Mouse (Mus musculus) stomach, embryonic 15.5 days (tissue): ENCODE results near the gene Gbx2. TPM values are rescaled to one million over a fixed set of nuclear protein-coding genes. Genes with fewer than 3 reads are reported as not detected.

Experiments used
- ATAC-seq: fragments of 200-750 bp; cut with Nextera tagmentation; 2 replicates; pipeline ENCODE4 v1.8.0; 2017; ENCODE audit warnings: low read depth, moderate number of reproducible peaks, moderate TSS enrichment; ENCODE audit not compliant: insufficient read depth, low FRiP score
- H3K27ac ChIP-seq: fragments of 300-500 bp; sonication (generic); 2 replicates; pipeline ENCODE4 v1.5.1; 2015; ENCODE audit warnings: mild to moderate bottlenecking, inconsistent platforms
- H3K27me3 ChIP-seq: fragments of 300-500 bp; sonication (generic); replicated peaks from 2 replicates; pipeline ENCODE4 v1.6.1; 2015; ENCODE audit warnings: inconsistent platforms
- H3K36me3 ChIP-seq: fragments of 300-500 bp; sonication (generic); 2 replicates; pipeline ENCODE4 v1.6.1; 2015; ENCODE audit warnings: inconsistent platforms
- H3K4me1 ChIP-seq: fragments of 300-500 bp; sonication (generic); 2 replicates; pipeline ENCODE4 v1.6.1; 2015; ENCODE audit warnings: inconsistent platforms
- H3K4me2 ChIP-seq: fragments of 300-500 bp; sonication (generic); 2 replicates; pipeline ENCODE4 v1.6.1; 2015; ENCODE audit warnings: mild to moderate bottlenecking, inconsistent platforms
- H3K4me3 ChIP-seq: fragments of 300-500 bp; sonication (generic); replicated peaks from 2 replicates; pipeline ENCODE4 v1.5.1; 2015; ENCODE audit warnings: inconsistent platforms
- H3K9ac ChIP-seq: fragments of 300-500 bp; sonication (generic); 2 replicates; pipeline ENCODE4 v1.6.1; 2015; ENCODE audit warnings: inconsistent platforms
- H3K9me3 ChIP-seq: fragments of 300-500 bp; sonication (generic); 2 replicates; pipeline ENCODE4 v1.6.1; 2016; ENCODE audit warnings: inconsistent platforms
- WGBS: fragments of 180-500 bp; shearing (Covaris S2); methylation state at CpG from one replicate; pipeline ENCODE4 v1.1.7; 2015; 5-methylcytosine and 5-hydroxymethylcytosine counted together
- polyA plus RNA-seq: library from polyadenylated mRNA; unstranded; fragments of >200 nt; fragmentation: Nextera tagmentation; extraction: Ambion mirVana; gene quantifications from 2 replicates; pipeline ENCODE4 v1.2.1, GENCODE M21; 2015

Gene Gbx2
- polyA plus RNA-seq, 1 experiment from 2014 or later = 0.31 TPM

- Histone ChIP-seq H3K27ac (no peak overlapping the region), H3K4me2 (no peak overlapping the region), H3K36me3 (no peaks in the 10 kb centered on the region), H3K4me1 (peaks cover 23% of the 10 kb centered on the region), H3K27me3 (peaks cover 94% of the 10 kb centered on the region), H3K9me3 (no peaks in the 10 kb centered on the region), H3K9ac (no peak overlapping the region), H3K4me3 (no peak overlapping the region)
- WGBS = 6% methylated on average over 21 of the region's 21 CpGs
- no peak for ATAC-seq
These were observed 2.8 kb upstream of the Gbx2 start for GRCm38 (mm10) chr1:89933786-89934185.

- H3K36me3 ChIP-seq = no peaks in the 10 kb centered on the region
- no peak for ATAC-seq
- H3K27ac ChIP-seq = no peak overlapping the region
- no peak overlapping the region for H3K4me2 ChIP-seq
- 11% methylated on average over 6 of the region's 6 CpGs for WGBS
- H3K4me1 ChIP-seq = peaks cover 24% of the 10 kb centered on the region
- no peaks in the 10 kb centered on the region for H3K9me3 ChIP-seq
- peaks cover 96% of the 10 kb centered on the region for H3K27me3 ChIP-seq
- no peak overlapping the region for H3K4me3 ChIP-seq
- H3K9ac ChIP-seq = no peak overlapping the region
These were observed 2.0 kb upstream of the Gbx2 start for GRCm38 (mm10) chr1:89933028-89933427.

- H3K4me1 ChIP-seq = peaks cover 26% of the 10 kb centered on the region
- peaks cover 96% of the 10 kb centered on the region for H3K27me3 ChIP-seq
- no peak overlapping the region for H3K4me3 ChIP-seq
- H3K4me2 ChIP-seq = no peak overlapping the region
- H3K27ac ChIP-seq = no peak overlapping the region
- H3K36me3 ChIP-seq = no peaks in the 10 kb centered on the region
- 7% methylated on average over 16 of the region's 16 CpGs for WGBS
- ATAC-seq = no peak
- no peak overlapping the region for H3K9ac ChIP-seq
- H3K9me3 ChIP-seq = no peaks in the 10 kb centered on the region
These were observed 1.6 kb upstream of the Gbx2 start for GRCm38 (mm10) chr1:89932616-89933015.

GRCm38 (mm10) chr1:89932021-89932423 lies 1.0 kb upstream of the Gbx2 start:
- H3K36me3 ChIP-seq = no peaks in the 10 kb centered on the region
- peaks cover 32% of the 10 kb centered on the region for H3K4me1 ChIP-seq

GRCm38 (mm10) chr1:89930551-89930950 lies 428 bp downstream of the Gbx2 start:
- ATAC-seq = 0 out of 2 replicates have a peak, but pooled peaks have one; percentile 25
- H3K36me3 ChIP-seq = no peaks in the 10 kb centered on the region
- H3K4me3 ChIP-seq = peak overlapping the region; percentile 42
- H3K9me3 ChIP-seq = no peaks in the 10 kb centered on the region
- under 1% methylated on average over 45 of the region's 45 CpGs for WGBS
- peak overlapping the region; percentile 87 for H3K4me2 ChIP-seq
- H3K9ac ChIP-seq = no peak overlapping the region
- H3K27me3 ChIP-seq = peaks cover 96% of the 10 kb centered on the region
- H3K4me1 ChIP-seq = peaks cover 35% of the 10 kb centered on the region
- H3K27ac ChIP-seq = no peak overlapping the region

More at GRCm38 (mm10) chr1:89932021-89932423, 1.0 kb upstream of the Gbx2 start:
- no peak overlapping the region for H3K9ac ChIP-seq
- no peak overlapping the region for H3K4me2 ChIP-seq
- no peak overlapping the region for H3K4me3 ChIP-seq
- peaks cover 96% of the 10 kb centered on the region for H3K27me3 ChIP-seq
- ATAC-seq = no peak
- H3K27ac ChIP-seq = no peak overlapping the region
- WGBS = 7% methylated on average over 19 of the region's 19 CpGs
- no peaks in the 10 kb centered on the region for H3K9me3 ChIP-seq

GRCm38 (mm10) chr1:89929721-89930505 lies 1.1 kb downstream of the Gbx2 start:
- Histone ChIP-seq H3K4me1 (peaks cover 35% of the 10 kb centered on the region), H3K4me2 (peak overlapping the region; percentile 87), H3K9ac (no peak overlapping the region), H3K4me3 (peak overlapping the region; percentile 42), H3K36me3 (no peaks in the 10 kb centered on the region), H3K9me3 (no peaks in the 10 kb centered on the region), H3K27ac (no peak overlapping the region), H3K27me3 (peaks cover 96% of the 10 kb centered on the region)
- WGBS = under 1% methylated on average over 55 of the region's 55 CpGs
- no peak for ATAC-seq

GRCm38 (mm10) chr1:89929181-89929580 lies 1.8 kb downstream of the Gbx2 start:
- peak overlapping the region; percentile 14; the same call in 1 of the 2 replicates for H3K4me2 ChIP-seq
- no peak overlapping the region for H3K27ac ChIP-seq
- no peak for ATAC-seq
- no peak overlapping the region for H3K9ac ChIP-seq
- WGBS = 8% methylated on average over 6 of the region's 6 CpGs
- H3K9me3 ChIP-seq = no peaks in the 10 kb centered on the region
- H3K4me3 ChIP-seq = peak overlapping the region; percentile 8; the same call in 1 of the 2 replicates
- H3K4me1 ChIP-seq = peaks cover 35% of the 10 kb centered on the region
- H3K36me3 ChIP-seq = no peaks in the 10 kb centered on the region
- peaks cover 96% of the 10 kb centered on the region for H3K27me3 ChIP-seq

- no peak for ATAC-seq
- H3K27me3 ChIP-seq = peaks cover 96% of the 10 kb centered on the region
- H3K4me2 ChIP-seq = peak overlapping the region; percentile 14; the same call in 1 of the 2 replicates
- no peak overlapping the region for H3K9ac ChIP-seq
- H3K4me3 ChIP-seq = peak overlapping the region; percentile 8; the same call in 1 of the 2 replicates
- no peaks in the 10 kb centered on the region for H3K36me3 ChIP-seq
- WGBS = 13% methylated on average over 25 of the region's 25 CpGs
- no peak overlapping the region for H3K27ac ChIP-seq
- H3K4me1 ChIP-seq = peaks cover 35% of the 10 kb centered on the region
- H3K9me3 ChIP-seq = no peaks in the 10 kb centered on the region
These were observed 2.3 kb downstream of the Gbx2 start for GRCm38 (mm10) chr1:89928676-89929075.

- Histone ChIP-seq H3K9ac (no peak overlapping the region), H3K27ac (no peak overlapping the region), H3K36me3 (no peaks in the 10 kb centered on the region), H3K4me2 (peak overlapping the region; percentile 52), H3K9me3 (no peaks in the 10 kb centered on the region), H3K27me3 (peaks cover 97% of the 10 kb centered on the region), H3K4me1 (peaks cover 44% of the 10 kb centered on the region), H3K4me3 (peak overlapping the region; percentile 33)
- ATAC-seq = no peak
- WGBS = 2% methylated on average over 36 of the region's 36 CpGs
These were observed 3.8 kb downstream of the Gbx2 start for GRCm38 (mm10) chr1:89927061-89927661.

GRCm38 (mm10) chr1:89926583-89927060 lies 4.4 kb downstream of the Gbx2 start:
- Histone ChIP-seq H3K36me3 (no peaks in the 10 kb centered on the region), H3K4me1 (peaks cover 44% of the 10 kb centered on the region), H3K27ac (no peak overlapping the region), H3K27me3 (peaks cover 97% of the 10 kb centered on the region), H3K9ac (no peak overlapping the region), H3K9me3 (no peaks in the 10 kb centered on the region), H3K4me3 (peak overlapping the region; percentile 33), H3K4me2 (peak overlapping the region; percentile 52; the same call in 1 of the 2 replicates)
- no peak for ATAC-seq
- WGBS = 19% methylated on average over 9 of the region's 9 CpGs

GRCm38 (mm10) chr1:89925501-89926190 lies 5.3 kb downstream of the Gbx2 start:
- peaks cover 97% of the 10 kb centered on the region for H3K27me3 ChIP-seq

More at GRCm38 (mm10) chr1:89925501-89926190, 5.3 kb downstream of the Gbx2 start:
- Histone ChIP-seq H3K27ac (no peak overlapping the region), H3K9ac (no peak overlapping the region), H3K36me3 (no peaks in the 10 kb centered on the region), H3K9me3 (no peaks in the 10 kb centered on the region), H3K4me3 (no peak overlapping the region), H3K4me2 (no peak overlapping the region), H3K4me1 (peaks cover 35% of the 10 kb centered on the region)
- 41% methylated on average over 12 of the region's 12 CpGs for WGBS
- no peak for ATAC-seq
